Mouse (Mus musculus) gastrocnemius, adult 2 months (tissue): ENCODE data around the gene Sapcd2. TPM values are rescaled to one million over a fixed set of nuclear protein-coding genes. Genes with fewer than 3 reads are reported as not detected.
A peak's percentile ranks its signal among the peaks of the same experiment; 100 is the strongest.

ENCODE experiments used
- DNase-seq: peaks from one replicate; pipeline ENCODE4 v3.0.0; 2022
- H3K27ac ChIP-seq: fragments of 200-600 bp; 2 replicates; pipeline ENCODE4 v1.8.1; 2022; ENCODE audit warnings: mild to moderate bottlenecking
- H3K4me3 ChIP-seq: fragments of 200-600 bp; 2 replicates; pipeline ENCODE4 v1.8.1; 2022; ENCODE audit warnings: mild to moderate bottlenecking, moderate library complexity
- CTCF ChIP-seq: fragments of 200-600 bp; IDR thresholded peaks from 2 replicates; pipeline ENCODE4 v1.8.1; 2022; ENCODE audit warnings: antibody characterized with exemption, mild to moderate bottlenecking, moderate library complexity
- intact Hi-C: fragments of 180-260 bp; cut with DNase I; formaldehyde crosslinking; loops from one replicate; pipeline ENCODE4 v1.15.1; 2025
- long read RNA-seq, 2 experiments: library from polyadenylated mRNA; stranded (forward); transcript quantifications; one replicate each; pipeline ENCODE4 v2.0.0; 2021
- total RNA-seq, 2 experiments: library from RNA; stranded (reverse); gene quantifications; 2 replicates each; pipeline ENCODE4 v1.2.3; 2021

Gene Sapcd2
- not detected for total RNA-seq
- long read RNA-seq, experiment 1 = 0 reads
- long read RNA-seq, experiment 2 = 0 reads

- peak; percentile 90 for DNase-seq
- peak within 1 kb of the TSS; percentile 77 for H3K4me3 ChIP-seq
- intact Hi-C loops = no loop called here
- no peak for TF ChIP-seq CTCF
- peak within 1 kb of the TSS; percentile 43 for H3K27ac ChIP-seq
Observed at GRCm38 (mm10) chr2:25371764-25372643, at the start of gene Sapcd2. Sapcd2 (plus strand) TSS chr2:25372321.

DNA sequence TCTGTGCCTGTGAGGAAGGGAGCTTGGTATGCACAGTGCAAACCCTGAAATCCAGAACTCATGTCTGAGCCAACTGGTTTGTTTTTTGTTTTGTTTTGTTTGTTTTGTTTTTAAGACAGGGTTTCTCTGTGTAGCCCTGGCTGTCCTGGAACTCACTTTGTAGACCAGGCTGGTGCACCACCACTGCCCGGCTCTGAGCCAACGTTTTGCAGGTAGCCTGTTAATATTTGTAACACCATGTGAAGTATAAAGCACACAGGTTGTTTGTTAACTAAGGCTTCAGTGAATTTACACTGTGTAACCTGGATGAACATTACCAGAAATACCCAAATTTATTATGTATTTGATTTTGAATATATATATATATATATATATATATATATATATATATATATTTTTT is 46.1 kb upstream of the Sapcd2 start:
- no peak for TF ChIP-seq CTCF
- no peak overlapping the region for H3K4me3 ChIP-seq
- H3K27ac ChIP-seq = no peak overlapping the region
- DNase-seq = no peak
- intact Hi-C loops = loop anchor here (10.0 kb wide), 1 partner anchor 201 kb away; no protein-coding TSS in a partner anchor

- Histone ChIP-seq H3K4me3 (no peak overlapping the region), H3K27ac (no peak overlapping the region)
- intact Hi-C loops = loop anchor here (10.0 kb wide), 1 partner anchor 204 kb away; no protein-coding TSS in a partner anchor
- no peak for DNase-seq
- peak; percentile 60 for TF ChIP-seq CTCF
Observed at GRCm38 (mm10) chr2:25328440-25328839, 43.7 kb upstream of the Sapcd2 start.

- Histone ChIP-seq H3K27ac (no peak overlapping the region), H3K4me3 (peak overlapping the region; percentile 91)
- no peak for DNase-seq
- intact Hi-C loops = loop anchor here (5.0 kb wide), 3 partner anchors 59 to 139 kb away; partner anchors contain the start of genes Anapc2, Ssna1 and Tmem203
- TF ChIP-seq CTCF = no peak
Observed at GRCm38 (mm10) chr2:25331470-25331869, 40.7 kb upstream of the Sapcd2 start.

DNA sequence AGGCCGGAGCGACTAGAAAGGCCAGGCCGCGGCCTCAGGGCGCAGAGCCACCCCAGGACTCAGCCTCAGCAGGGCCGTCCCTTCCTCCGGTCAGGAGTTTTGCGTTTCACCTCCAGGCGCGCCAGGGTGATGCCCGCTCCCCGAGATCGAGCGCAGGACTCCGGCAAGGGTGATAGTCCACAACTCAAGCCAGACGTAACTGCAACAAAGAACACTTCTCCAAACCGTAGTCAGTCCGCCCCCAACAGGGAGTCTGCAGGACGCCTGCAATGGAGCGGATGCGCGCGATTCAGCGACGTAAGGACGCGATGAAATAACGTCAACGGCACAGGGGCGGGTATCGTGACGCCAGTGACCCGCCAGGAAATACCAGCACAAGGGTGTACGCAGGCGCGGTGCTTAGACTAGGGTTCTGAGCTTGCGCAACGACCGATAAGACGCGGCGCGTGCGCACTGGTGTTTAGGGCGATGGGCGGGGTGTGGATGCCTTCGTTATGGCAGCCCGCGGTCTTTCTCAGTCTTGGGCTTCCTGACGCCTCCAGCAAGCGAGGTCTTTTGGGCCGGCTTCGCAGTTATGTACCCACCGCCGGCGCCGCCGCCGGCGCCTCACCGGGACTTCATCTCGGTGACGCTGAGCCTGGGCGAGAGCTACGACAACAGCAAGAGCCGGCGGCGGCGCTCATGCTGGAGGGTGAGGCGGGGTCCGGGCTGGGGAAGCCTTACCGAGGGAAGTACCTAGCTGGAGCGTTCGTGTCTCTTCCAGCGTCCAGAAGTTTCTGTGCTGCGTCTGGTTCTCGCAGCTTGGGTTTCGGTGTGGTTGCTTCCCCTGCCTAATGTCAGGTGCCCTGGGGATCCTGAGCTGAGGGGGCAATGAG is 39.6 kb upstream of the Sapcd2 start, which contains the start of gene Man1b1:
Gene Man1b1, plus strand, starts transcription at position 53 of the 875 bp plus-strand sequence.
- peak within 1 kb of the TSS; percentile 91 for H3K4me3 ChIP-seq
- peak; percentile 99 for DNase-seq
- peak; percentile 39 for TF ChIP-seq CTCF
- intact Hi-C loops = loop anchor here (5.0 kb wide), 3 partner anchors 60 to 140 kb away; partner anchors contain the start of genes Anapc2, Ssna1 and Tmem203
- H3K27ac ChIP-seq = peak within 1 kb of the TSS; percentile 89

DNA sequence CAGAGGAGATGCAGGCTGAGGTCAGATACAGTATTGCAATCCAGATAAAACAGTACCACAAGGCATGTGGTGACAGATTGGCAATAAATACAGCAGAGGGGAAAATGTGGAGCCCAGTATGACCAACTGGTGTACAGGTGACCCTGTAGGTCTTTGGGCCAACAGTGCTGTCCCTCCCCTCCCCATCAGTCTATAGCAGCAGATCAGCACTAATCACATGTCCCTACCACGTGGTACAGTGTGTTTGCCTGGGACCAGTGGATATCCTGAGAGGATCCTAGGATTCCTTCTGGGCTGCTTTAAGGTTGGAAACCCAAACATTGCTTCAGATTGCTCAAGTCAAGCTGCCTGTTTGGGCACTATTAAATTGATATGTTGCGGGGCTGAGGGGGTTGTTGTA is 38.6 kb upstream of the Sapcd2 start:
- intact Hi-C loops = loop anchor here (5.0 kb wide), 3 partner anchors 61 to 141 kb away; partner anchors contain the start of genes Anapc2, Ssna1 and Tmem203
- TF ChIP-seq CTCF = no peak
- H3K27ac ChIP-seq = no peak overlapping the region
- peak overlapping the region; percentile 91 for H3K4me3 ChIP-seq
- no peak for DNase-seq

DNA sequence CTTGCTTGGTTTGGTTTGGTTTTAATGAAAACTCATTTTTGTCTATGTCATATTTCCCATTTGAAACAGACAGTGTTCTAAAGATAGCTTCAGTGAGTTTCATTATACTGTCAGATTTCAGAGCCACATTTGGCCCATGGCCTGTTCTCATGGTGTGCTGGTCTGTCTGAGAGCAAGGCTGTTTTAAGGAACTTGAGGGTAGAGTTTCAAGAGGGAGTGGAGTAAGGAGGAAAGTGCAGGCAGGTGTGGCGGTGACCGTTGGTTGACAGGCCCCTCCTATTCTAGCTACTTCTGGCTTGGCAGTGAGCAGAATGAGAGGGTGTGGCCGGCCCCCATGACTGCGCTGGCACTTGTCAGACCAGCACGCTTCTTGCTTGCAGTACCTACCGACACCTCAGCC is 33.8 kb upstream of the Sapcd2 start:
- no peak for TF ChIP-seq CTCF
- intact Hi-C loops = no loop called here
- no peak for DNase-seq
- Histone ChIP-seq H3K4me3 (no peak overlapping the region), H3K27ac (no peak overlapping the region)

- Histone ChIP-seq H3K4me3 (no peak overlapping the region), H3K27ac (no peak overlapping the region)
- intact Hi-C loops = no loop called here
- DNase-seq = no peak
- TF ChIP-seq CTCF = no peak
Observed at GRCm38 (mm10) chr2:25348162-25348561, 24.0 kb upstream of the Sapcd2 start.

DNA sequence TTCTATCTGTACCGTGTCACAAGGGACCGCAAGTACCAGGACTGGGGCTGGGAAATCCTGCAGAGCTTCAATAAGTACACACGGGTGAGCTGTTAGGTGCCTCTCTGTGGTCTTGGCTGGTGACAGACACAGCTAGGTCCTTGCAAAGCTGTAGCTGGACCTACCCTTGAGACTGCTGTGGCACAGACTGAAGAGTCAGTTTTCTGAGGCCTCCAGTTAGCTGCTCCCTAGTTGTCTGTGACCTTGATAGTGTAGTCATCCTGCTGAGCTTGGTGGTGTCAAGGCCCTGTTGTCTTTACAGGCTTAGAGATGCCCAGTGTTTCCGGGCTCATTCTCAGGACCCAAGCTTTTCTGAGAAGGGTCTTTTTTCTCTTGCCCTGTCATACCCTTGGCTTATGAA is 22.6 kb upstream of the Sapcd2 start:
- intact Hi-C loops = no loop called here
- Histone ChIP-seq H3K27ac (no peak overlapping the region), H3K4me3 (no peak overlapping the region)
- no peak for TF ChIP-seq CTCF
- no peak for DNase-seq

DNA sequence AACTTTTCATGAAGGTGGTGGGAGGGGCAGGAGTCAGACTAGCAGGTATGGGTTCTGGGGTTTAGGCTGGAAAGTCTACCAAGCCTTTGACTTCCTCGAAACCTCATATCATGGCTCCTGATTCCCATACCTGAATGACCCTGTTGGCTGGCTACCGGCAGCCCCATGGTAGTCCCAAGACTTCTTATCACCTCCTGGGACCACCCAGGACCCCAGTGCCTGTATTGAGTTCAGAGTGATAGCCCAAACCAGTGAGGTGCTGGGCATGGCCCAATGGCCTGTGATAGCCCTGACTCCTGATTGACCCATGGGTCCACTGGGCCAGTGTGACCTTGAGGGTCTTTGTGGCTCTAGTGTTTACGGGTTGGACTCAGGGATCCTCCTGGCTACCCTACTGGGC is 21.4 kb upstream of the Sapcd2 start:
- Histone ChIP-seq H3K27ac (no peak overlapping the region), H3K4me3 (no peak overlapping the region)
- DNase-seq = no peak
- no peak for TF ChIP-seq CTCF
- intact Hi-C loops = no loop called here

GRCm38 (mm10) chr2:25354211-25354610 is 17.9 kb upstream of the Sapcd2 start:
- DNase-seq = no peak
- no peak for TF ChIP-seq CTCF
- no peak overlapping the region for H3K27ac ChIP-seq
- intact Hi-C loops = no loop called here
- H3K4me3 ChIP-seq = no peak overlapping the region

- H3K27ac ChIP-seq = peak overlapping the region; percentile 64; the same call in 1 of the 2 replicates
- H3K4me3 ChIP-seq = peak overlapping the region; percentile 86
- TF ChIP-seq CTCF = no peak
- intact Hi-C loops = no loop called here
- no peak for DNase-seq
Observed at GRCm38 (mm10) chr2:25355419-25356066, 16.6 kb upstream of the Sapcd2 start.
